Mouse (Mus musculus) brain, embryonic 14.5 days (tissue): ENCODE measurements at regions not wholly inside any gene's neighbourhood (a gene's known extent, or its start where the extent isn't known, plus 50 kb on each side); places are given as distances from the start of the nearest gene placed in this dataset.

Source experiments
- CTCF ChIP-seq: fragments of 200-500 bp; IDR thresholded peaks from 2 replicates; pipeline ENCODE4 v1.5.1; 2012; ENCODE audit warnings: inconsistent platforms, mild to moderate bottlenecking, moderate library complexity, borderline replicate concordance; ENCODE audit not compliant: insufficient read depth, insufficient read length; ENCODE audit errors: extremely low read depth
- POLR2A ChIP-seq: fragments of 200-500 bp; IDR thresholded peaks from 2 replicates; pipeline ENCODE4 v1.6.1; 2012; ENCODE audit warnings: mild to moderate bottlenecking, inconsistent platforms, borderline replicate concordance; ENCODE audit not compliant: poor library complexity, insufficient read depth, insufficient read length, severe bottlenecking; ENCODE audit errors: extremely low read depth

- no peak for TF ChIP-seq CTCF
- TF ChIP-seq POLR2A: no peak
These were observed 100.0 kb downstream of the Neurod6 start for GRCm38 (mm10) chr6:55581106-55581505.
